Mouse (Mus musculus) heart, postnatal 0 days (tissue): ENCODE measurements around the gene Syn3.

Experiments used
- CTCF ChIP-seq: IDR thresholded peaks from 2 replicates; pipeline ENCODE4 v1.5.1; 2016; ENCODE audit warnings: antibody characterized with exemption, control low read depth, low read depth
- EP300 ChIP-seq: IDR thresholded peaks from 2 replicates; pipeline ENCODE4 v1.6.1; 2016; ENCODE audit warnings: antibody characterized with exemption, low read depth

- TF ChIP-seq CTCF (no peak), EP300 (no peak)
Observed at GRCm38 (mm10) chr10:86299795-86300194, 198.9 kb downstream of the Syn3 start.
